Mouse (Mus musculus) megakaryocyte, adult 5-6 weeks (primary cell): ENCODE results near the gene Ntn1. TPM values are rescaled to one million over a fixed set of nuclear protein-coding genes. Genes with fewer than 3 reads are reported as not detected.

Experiments used
- ATAC-seq: 2 replicates; pipeline ENCODE4 v1.8.0; 2016; ENCODE audit warnings: mild to moderate bottlenecking, inconsistent platforms; ENCODE audit not compliant: poor library complexity, severe bottlenecking
- total RNA-seq, 2 experiments: library from RNA; stranded (forward) in 1 of 2; stranded (reverse) in 1 of 2; fragments of 153-499, 151-499 nt in 1 of 2; fragments of 221-1000, 200-1000 nt in 1 of 2; gene quantifications; 2 replicates each; pipeline versions ENCODE4 v1.2.3 to v1.2.4; 2015 to 2017

Ntn1 gene
- total RNA-seq, 2 experiments from 2014 or later, result not detected

GRCm38 (mm10) chr11:68341111-68342002 lies 59.3 kb downstream of the Ntn1 start:
- ATAC-seq, result no peak

GRCm38 (mm10) chr11:68340366-68340765 lies 60.3 kb downstream of the Ntn1 start:
- ATAC-seq, result no peak

GRCm38 (mm10) chr11:68339856-68340255 lies 60.8 kb downstream of the Ntn1 start:
- no peak for ATAC-seq

- no peak for ATAC-seq
Observed at GRCm38 (mm10) chr11:68339331-68339730, 61.3 kb downstream of the Ntn1 start.

- no peak for ATAC-seq
Observed at GRCm38 (mm10) chr11:68331676-68332265, 68.9 kb downstream of the Ntn1 start.

GRCm38 (mm10) chr11:68331117-68331437 lies 69.5 kb downstream of the Ntn1 start:
- ATAC-seq, result no peak

GRCm38 (mm10) chr11:68330398-68331116 lies 70.1 kb downstream of the Ntn1 start:
- ATAC-seq, result no peak

GRCm38 (mm10) chr11:68324863-68325262 lies 75.8 kb downstream of the Ntn1 start:
- no peak for ATAC-seq

- ATAC-seq, result no peak
Observed at GRCm38 (mm10) chr11:68321417-68321816, 79.2 kb downstream of the Ntn1 start.

GRCm38 (mm10) chr11:68315551-68316130 lies 85.0 kb downstream of the Ntn1 start:
- ATAC-seq, result no peak

- no peak for ATAC-seq
Observed at GRCm38 (mm10) chr11:68313861-68314260, 86.8 kb downstream of the Ntn1 start.

- ATAC-seq, result no peak
Observed at GRCm38 (mm10) chr11:68313065-68313464, 87.6 kb downstream of the Ntn1 start.

GRCm38 (mm10) chr11:68308911-68309580 lies 91.6 kb downstream of the Ntn1 start:
- no peak for ATAC-seq

- ATAC-seq, result no peak
Observed at GRCm38 (mm10) chr11:68305997-68306396, 94.6 kb downstream of the Ntn1 start.

- ATAC-seq, result no peak
Observed at GRCm38 (mm10) chr11:68302323-68302722, 98.3 kb downstream of the Ntn1 start.

GRCm38 (mm10) chr11:68301660-68302059 lies 99.0 kb downstream of the Ntn1 start:
- no peak for ATAC-seq

- no peak for ATAC-seq
Observed at GRCm38 (mm10) chr11:68295474-68295873, 105.1 kb downstream of the Ntn1 start.

GRCm38 (mm10) chr11:68290631-68291030 lies 110.0 kb downstream of the Ntn1 start:
- no peak for ATAC-seq

GRCm38 (mm10) chr11:68287331-68287730 lies 113.3 kb downstream of the Ntn1 start:
- no peak for ATAC-seq

GRCm38 (mm10) chr11:68286142-68286808 lies 114.3 kb downstream of the Ntn1 start:
- no peak for ATAC-seq
